Mouse (Mus musculus): Measurements from ENCODE around the gene Homer2.

- TF ChIP-seq CTCF (IDR thresholded peaks at IDR 0.05; ENCODE audit: borderline replicate concordance, insufficient read depth, low read length) (no peak), POLR2A (IDR thresholded peaks at IDR 0.05; ENCODE audit: low read depth, low read length) (no peak)
Observed at GRCm38 (mm10) chr7:81556839-81557238, 150.5 kb downstream of the Homer2 start.
